Mouse (Mus musculus): Measurements from ENCODE around the gene Saa4.
"Not testable (repeated sequence)": the region's sequence is repeated elsewhere in the genome, so short reads cannot be mapped to it uniquely, and the experiment has no call there.

The Saa4 gene

DNA sequence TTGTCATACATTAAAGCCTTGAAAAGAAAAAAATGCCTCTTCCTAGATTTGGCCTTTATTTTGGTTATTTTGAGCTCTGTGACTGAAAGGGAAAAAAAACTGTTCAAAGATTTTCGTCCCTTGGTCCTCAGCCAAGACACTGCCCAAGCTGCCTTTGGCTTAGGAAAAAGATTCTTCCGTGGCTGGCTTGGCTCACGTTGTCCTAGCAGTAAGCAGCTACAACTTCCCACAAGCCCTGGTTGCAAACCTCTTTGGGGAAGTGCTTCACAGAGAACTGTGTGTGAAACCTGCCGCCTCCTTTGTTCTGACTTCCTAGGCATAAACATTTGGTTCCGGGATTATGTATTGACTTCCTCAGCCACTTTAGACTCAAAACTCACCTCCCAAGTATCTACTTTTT lies 15.5 kb downstream of the Saa4 start:
- DNase-seq (ENCODE audit: low read depth in 2 of 2, low spot score in 2 of 2) = no peak

DNA sequence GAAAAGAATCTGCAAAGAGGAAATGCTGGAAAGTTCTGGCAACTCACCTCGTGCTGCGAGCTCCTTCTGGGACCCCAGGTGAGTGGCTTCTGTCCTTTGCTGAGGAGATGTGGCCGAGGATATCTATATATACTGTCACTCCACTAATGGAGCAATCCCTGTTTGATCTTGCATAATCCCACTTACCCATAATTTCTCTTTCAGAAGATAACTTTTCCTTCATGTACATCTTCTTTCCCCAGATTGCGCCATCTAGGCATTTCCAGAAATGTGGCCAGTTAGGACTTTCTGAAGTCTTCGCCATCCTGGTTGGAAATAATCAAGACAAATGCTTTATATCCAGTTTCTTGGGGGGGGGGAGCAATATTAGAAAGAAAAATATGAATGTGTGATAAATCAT lies 16.8 kb downstream of the Saa4 start, which contains the start of gene Saa3:
Gene Saa3 (minus strand): TSS at position 101 of the 400 bp plus-strand sequence.
- DNase-seq (ENCODE audit: low read depth in 2 of 2, low spot score in 2 of 2) = no peak

DNA sequence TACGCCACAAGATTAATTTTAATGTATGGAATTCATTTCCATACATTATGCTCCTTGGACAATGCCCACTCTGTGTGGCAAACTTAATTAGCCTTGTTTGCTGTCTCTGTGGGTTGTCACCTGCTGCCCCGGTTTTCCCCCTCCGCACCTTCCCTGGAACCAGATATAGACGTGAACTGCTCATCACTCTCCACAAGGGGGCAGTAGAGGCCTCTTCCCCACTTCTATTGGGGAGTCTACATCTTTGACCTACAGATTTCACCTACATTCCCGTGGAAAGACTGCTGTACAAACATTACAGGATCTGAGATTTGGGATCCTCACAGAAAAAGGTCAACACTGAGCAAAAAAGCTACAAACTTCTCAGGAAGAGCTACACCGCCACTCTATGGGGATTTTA lies 17.9 kb downstream of the Saa4 start:
- DNase-seq (ENCODE audit: low read depth in 2 of 2, low spot score in 2 of 2) = peak; percentile 53 to 63

DNA sequence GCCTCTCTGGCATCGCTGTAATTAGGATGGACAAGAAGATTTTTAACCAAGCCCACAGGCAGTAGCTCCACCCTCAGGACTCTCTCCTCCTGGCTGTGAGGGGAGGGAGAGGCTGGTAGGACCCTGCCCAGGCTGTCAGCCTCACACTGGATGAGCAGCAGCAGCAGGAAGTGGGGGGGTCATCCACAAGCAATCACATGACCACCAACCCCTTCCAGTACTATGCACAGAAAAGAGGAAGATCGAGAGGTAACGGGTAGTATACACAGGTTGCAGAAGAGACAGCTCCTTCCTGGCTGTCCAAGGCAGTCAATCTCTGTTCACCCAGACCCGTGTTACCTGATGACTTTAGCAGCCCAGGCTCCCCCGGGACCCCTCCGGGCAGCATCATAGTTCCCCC lies 20.2 kb downstream of the Saa4 start:
- no peak for DNase-seq (ENCODE audit: low read depth in 2 of 2, low spot score in 2 of 2)

DNA sequence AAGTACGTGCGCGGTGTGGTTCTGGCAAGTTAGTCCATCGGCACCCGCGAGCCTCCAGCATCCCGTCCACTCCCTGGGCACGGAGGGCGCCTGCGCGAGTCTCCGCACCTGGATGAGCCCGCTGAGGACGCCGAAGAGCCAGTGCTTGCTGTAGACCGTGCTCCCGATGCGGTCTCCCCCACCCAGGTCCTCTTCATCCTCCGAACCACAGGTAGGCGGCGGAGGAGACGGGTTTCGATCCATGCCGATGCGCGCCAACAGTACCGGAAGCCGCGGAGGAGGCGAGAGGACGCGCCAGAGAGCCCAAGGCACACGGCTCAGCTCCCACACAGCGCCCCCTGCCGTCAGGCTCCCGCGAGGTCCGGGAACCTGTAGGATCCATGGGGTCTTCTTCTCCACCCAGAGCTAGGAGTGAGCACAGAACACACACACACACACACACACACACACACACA lies 22.0 kb downstream of the Saa4 start, which contains the start of gene Saal1:
Gene Saal1 (minus strand): TSS at position 291 of the 455 bp plus-strand sequence.
- DNase-seq (ENCODE audit: low read depth in 2 of 2, low spot score in 2 of 2) = peak; percentile 85 to 88

DNA sequence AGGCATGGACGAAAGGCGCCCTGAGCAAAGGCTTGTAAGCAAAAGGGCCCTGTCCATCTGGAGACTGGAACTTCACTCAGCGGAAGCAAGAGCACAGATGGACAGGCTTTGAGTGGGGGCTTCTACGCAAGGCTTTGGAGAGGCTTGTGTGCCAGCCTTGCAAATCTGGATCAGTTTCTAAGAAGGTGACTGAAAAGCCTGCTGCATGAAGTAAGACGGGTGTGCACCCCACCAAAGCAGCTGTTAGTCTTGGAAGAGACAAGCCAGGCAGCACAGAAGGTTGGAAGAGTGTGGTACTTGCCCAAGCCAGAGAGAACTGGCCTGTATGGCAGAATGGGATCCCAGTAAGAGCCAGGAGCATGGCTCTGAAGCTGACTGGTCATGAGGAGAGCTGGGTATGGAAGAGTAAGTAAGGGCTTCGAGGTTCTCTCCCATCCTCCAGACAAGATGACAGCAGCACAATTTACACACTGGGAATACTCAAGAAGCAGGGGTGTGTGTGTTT lies 31.8 kb downstream of the Saa4 start:
- no peak for DNase-seq (ENCODE audit: low read depth in 2 of 2, low spot score in 2 of 2)

DNA sequence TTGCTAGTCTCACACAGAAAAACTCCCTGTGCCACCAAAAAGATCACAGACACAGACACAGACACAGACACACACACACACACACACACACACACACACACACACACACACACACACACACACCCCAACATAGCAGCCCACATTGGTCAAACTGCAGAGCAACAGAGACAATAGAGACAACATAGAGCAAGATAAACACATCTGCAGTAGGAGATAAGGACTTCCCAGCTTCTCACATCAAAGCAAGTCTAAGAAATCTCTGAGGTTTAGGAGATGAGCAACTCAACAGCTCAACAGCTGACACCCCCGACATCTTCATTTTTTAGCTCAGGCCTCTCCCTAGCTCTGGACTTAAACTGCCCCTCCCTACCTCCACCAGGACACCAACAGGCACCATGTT lies 35.6 kb downstream of the Saa4 start:
- DNase-seq (ENCODE audit: low read depth in 2 of 2, low spot score in 2 of 2) = no peak

DNA sequence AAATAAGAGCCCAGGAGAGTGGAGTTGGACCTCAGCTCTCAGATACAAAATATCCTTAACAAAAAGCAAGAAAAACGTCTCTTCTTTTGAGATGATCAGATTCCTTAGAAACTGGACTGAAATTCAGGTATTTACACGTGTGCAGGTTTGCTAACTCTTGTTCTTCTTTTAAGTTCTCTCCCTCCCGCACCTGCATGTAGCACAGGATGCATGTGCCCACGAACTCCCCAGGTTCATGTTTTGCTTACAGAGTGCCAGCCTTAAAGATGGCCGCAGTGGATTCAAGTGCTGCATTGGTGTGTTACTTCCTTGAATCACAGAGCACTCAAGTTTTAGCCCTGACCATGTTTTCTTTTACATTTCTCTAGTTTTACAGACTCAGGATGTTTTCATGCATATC lies 45.6 kb downstream of the Saa4 start:
- no peak for DNase-seq (ENCODE audit: low read depth in 2 of 2, low spot score in 2 of 2)

DNA sequence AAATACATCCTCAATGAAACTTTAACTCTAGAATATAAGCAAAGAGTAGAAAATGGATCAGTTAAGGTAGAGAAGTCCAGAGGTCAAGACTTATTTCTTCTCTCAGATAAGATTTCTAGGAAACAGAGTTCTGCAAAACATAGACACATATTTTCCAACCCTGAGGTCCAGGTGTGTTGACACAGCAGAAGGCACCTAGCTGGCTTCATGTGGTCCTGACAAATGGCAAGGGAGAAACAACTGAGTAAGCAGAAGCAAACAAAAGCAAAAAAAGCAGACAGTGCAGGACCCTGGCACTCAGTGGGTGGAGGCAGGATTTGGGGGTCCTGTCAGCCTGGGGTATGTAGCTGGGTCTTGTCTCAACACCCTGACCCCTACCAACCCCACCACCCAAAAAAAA lies 51.7 kb downstream of the Saa4 start:
- no peak for DNase-seq (ENCODE audit: low read depth in 2 of 2, low spot score in 2 of 2)

DNA sequence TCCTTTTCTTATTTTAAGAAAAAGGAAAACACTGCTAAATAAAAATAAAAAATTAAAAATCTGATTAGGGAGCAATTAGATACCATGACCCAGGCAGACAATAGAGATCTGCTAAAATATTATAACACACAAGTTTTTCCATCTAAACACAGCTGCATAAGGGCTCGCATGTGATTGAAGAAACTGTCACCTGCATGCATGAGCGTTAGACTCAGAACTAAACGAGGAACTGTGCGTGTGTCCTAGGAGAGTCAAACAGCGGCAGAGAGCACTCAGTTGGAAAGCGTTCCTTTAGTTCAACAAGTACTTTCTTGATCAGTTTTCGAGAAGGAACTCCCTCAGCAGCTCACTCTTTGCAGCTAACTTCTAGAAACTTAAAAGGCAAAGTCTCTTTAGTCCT lies 53.4 kb downstream of the Saa4 start:
- DNase-seq (ENCODE audit: low read depth in 2 of 2, low spot score in 2 of 2) = not testable (repeated sequence)

DNA sequence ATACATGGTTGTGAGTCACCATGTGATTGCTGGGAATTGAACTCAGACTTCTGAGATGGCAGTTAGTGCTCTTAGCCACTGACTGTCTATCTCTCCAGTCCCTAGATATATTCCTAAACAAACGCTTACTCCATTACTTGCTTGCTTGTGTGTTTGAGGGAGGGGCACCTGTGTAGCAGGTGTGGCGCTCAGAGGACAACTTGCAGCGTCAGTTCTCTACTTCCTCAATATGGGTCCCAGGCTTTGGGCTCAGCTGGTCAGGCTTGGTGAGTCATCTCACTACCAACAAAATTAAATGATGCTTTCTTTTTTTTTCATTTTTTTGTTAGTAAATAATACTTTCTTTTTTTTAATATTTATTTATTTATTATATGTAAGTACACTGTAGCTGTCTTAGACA lies 54.0 kb downstream of the Saa4 start:
- DNase-seq (ENCODE audit: low read depth in 2 of 2, low spot score in 2 of 2) = no peak

All from CD8-positive naive resting alpha-beta T cell, adult 2 months (primary cell).